Mouse (Mus musculus) hindbrain, embryonic 15.5 days (tissue): ENCODE data around the gene Camkmt. TPM values are rescaled to one million over a fixed set of nuclear protein-coding genes. Genes with fewer than 3 reads are reported as not detected.

Source experiments
- ATAC-seq: fragments of 200-750 bp; cut with Nextera tagmentation; 2 replicates; pipeline ENCODE4 v1.8.0; 2017; ENCODE audit warnings: low read depth, moderate number of reproducible peaks, moderate TSS enrichment; ENCODE audit not compliant: low FRiP score
- H3K27ac ChIP-seq: fragments of 300-500 bp; sonication (generic); replicated peaks from 2 replicates; pipeline ENCODE4 v1.5.1; 2015; ENCODE audit warnings: mild to moderate bottlenecking, inconsistent platforms
- H3K27me3 ChIP-seq: fragments of 300-500 bp; sonication (generic); 2 replicates; pipeline ENCODE4 v1.6.1; 2015; ENCODE audit warnings: control low read depth, inconsistent platforms
- H3K36me3 ChIP-seq: fragments of 300-500 bp; sonication (generic); 2 replicates; pipeline ENCODE4 v1.6.1; 2015; ENCODE audit warnings: control low read depth, inconsistent platforms
- H3K4me1 ChIP-seq: fragments of 300-500 bp; sonication (generic); replicated peaks from 2 replicates; pipeline ENCODE4 v1.6.1; 2015; ENCODE audit warnings: control low read depth, inconsistent platforms
- H3K4me2 ChIP-seq: fragments of 300-500 bp; sonication (generic); 2 replicates; pipeline ENCODE4 v1.6.1; 2015; ENCODE audit warnings: moderate library complexity, mild to moderate bottlenecking, inconsistent platforms
- H3K4me3 ChIP-seq: fragments of 300-500 bp; sonication (generic); 2 replicates; pipeline ENCODE4 v1.5.1; 2015; ENCODE audit warnings: mild to moderate bottlenecking, inconsistent platforms
- H3K9ac ChIP-seq: fragments of 300-500 bp; sonication (generic); 2 replicates; pipeline ENCODE4 v1.6.1; 2015; ENCODE audit warnings: inconsistent platforms
- H3K9me3 ChIP-seq: fragments of 300-500 bp; sonication (generic); 2 replicates; pipeline ENCODE4 v1.6.1; 2016; ENCODE audit warnings: control low read depth, inconsistent platforms
- WGBS: fragments of 180-500 bp; shearing (Covaris S2); methylation state at CpG from one replicate; pipeline ENCODE4 v1.1.7; 2015; 5-methylcytosine and 5-hydroxymethylcytosine counted together
- polyA plus RNA-seq: library from polyadenylated mRNA; unstranded; fragments of >200 nt; fragmentation: Nextera tagmentation; extraction: Ambion mirVana; gene quantifications from 2 replicates; pipeline ENCODE4 v1.2.1, GENCODE M21; 2015

The Camkmt gene
- polyA plus RNA-seq, 1 experiment from 2014 or later = 20.8 TPM

DNA sequence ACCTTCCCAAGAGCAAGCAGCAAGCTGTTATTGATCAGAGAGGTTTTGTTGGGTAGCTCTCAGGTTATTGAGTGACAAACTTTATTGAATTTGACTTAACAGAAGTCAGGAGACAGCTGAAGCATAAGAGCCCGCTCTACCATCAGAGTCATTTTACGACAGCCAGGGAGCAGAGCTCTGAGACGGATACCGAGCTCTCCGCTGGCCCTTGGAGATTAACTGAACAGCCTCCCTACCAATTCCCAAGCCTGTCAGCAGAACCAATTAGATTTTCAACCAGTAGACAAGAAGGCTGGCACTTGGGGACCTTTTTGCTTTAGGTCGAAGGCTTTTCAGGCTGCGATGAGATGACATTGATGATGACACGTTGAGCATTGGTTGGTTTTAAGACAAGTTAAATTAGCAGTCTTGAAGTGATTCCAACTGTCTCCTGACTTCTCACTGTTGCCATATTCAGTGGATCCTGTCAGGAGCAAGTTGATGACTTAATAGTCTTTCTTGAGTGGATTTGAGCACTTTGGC, 229.5 kb downstream of the Camkmt start:
- Histone ChIP-seq H3K9ac (no peak overlapping the region), H3K27ac (no peak overlapping the region), H3K27me3 (no peaks in the 10 kb centered on the region), H3K36me3 (no peaks in the 10 kb centered on the region), H3K4me1 (no peaks in the 10 kb centered on the region), H3K4me2 (no peak overlapping the region), H3K9me3 (no peaks in the 10 kb centered on the region), H3K4me3 (no peak overlapping the region)
- WGBS = 64% methylated on average over 8 of the region's 8 CpGs
- ATAC-seq = no peak

- no peaks in the 10 kb centered on the region for H3K9me3 ChIP-seq
- no peaks in the 10 kb centered on the region for H3K4me1 ChIP-seq
- no peak overlapping the region for H3K27ac ChIP-seq
- H3K27me3 ChIP-seq = no peaks in the 10 kb centered on the region
- no peak overlapping the region for H3K9ac ChIP-seq
- H3K4me3 ChIP-seq = no peak overlapping the region
- H3K36me3 ChIP-seq = no peaks in the 10 kb centered on the region
- no peak for ATAC-seq
- no peak overlapping the region for H3K4me2 ChIP-seq
- WGBS = 90% methylated on average over 10 of the region's 10 CpGs
Measured at GRCm38 (mm10) chr17:85328901-85329300, 238.5 kb downstream of the Camkmt start.

- no peak overlapping the region for H3K4me2 ChIP-seq
- no peaks in the 10 kb centered on the region for H3K4me1 ChIP-seq
- WGBS = 70% methylated on average over 10 of the region's 10 CpGs
- no peak for ATAC-seq
- H3K27ac ChIP-seq = no peak overlapping the region
- no peaks in the 10 kb centered on the region for H3K36me3 ChIP-seq
- H3K27me3 ChIP-seq = no peaks in the 10 kb centered on the region
- H3K9me3 ChIP-seq = no peaks in the 10 kb centered on the region
- no peak overlapping the region for H3K9ac ChIP-seq
- no peak overlapping the region for H3K4me3 ChIP-seq
Measured at GRCm38 (mm10) chr17:85335464-85335863, 245.1 kb downstream of the Camkmt start.

GRCm38 (mm10) chr17:85337666-85338065, 247.3 kb downstream of the Camkmt start:
- no peak for ATAC-seq
- Histone ChIP-seq H3K27ac (no peak overlapping the region), H3K9ac (no peak overlapping the region), H3K4me2 (no peak overlapping the region), H3K27me3 (no peaks in the 10 kb centered on the region), H3K4me3 (no peak overlapping the region), H3K9me3 (no peaks in the 10 kb centered on the region), H3K36me3 (no peaks in the 10 kb centered on the region), H3K4me1 (peaks cover 7% of the 10 kb centered on the region; the same call in 1 of the 2 replicates)
- WGBS = 86% methylated on average over 7 of the region's 7 CpGs

- no peaks in the 10 kb centered on the region for H3K36me3 ChIP-seq
- H3K27me3 ChIP-seq = no peaks in the 10 kb centered on the region
- H3K4me3 ChIP-seq = peak overlapping the region; percentile 16
- peaks cover 7% of the 10 kb centered on the region; the same call in 1 of the 2 replicates for H3K4me1 ChIP-seq
- H3K27ac ChIP-seq = no peak overlapping the region
- no peak overlapping the region for H3K9ac ChIP-seq
- peak overlapping the region; percentile 46 for H3K4me2 ChIP-seq
- no peak for ATAC-seq
- no peaks in the 10 kb centered on the region for H3K9me3 ChIP-seq
- WGBS = 27% methylated on average over 18 of the region's 18 CpGs
Measured at GRCm38 (mm10) chr17:85341134-85341700, 250.9 kb downstream of the Camkmt start.

GRCm38 (mm10) chr17:85342471-85342870, 252.1 kb downstream of the Camkmt start:
- Histone ChIP-seq H3K27ac (no peak overlapping the region), H3K4me3 (no peak overlapping the region)
- ATAC-seq = no peak

DNA sequence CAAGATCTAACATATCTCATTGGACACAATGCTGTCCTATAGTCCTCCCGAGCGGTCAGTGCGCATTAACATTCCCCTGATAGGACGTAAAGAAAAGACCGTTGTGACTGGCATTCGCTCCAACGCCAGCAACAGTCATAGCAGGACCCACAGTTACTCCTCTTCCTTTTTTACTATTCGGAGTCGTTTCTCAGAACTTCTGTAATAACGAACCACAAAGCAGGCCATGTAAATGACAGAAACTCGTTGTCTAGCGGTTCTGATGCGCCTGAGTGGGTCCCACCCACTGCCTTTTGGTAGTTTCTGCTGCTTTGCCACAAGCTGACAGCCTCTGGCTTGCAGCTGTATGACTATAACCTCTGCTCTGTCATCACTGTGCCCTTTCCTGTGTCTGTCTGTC, 253.1 kb downstream of the Camkmt start:
- Histone ChIP-seq H3K4me1 (peaks cover 7% of the 10 kb centered on the region; the same call in 1 of the 2 replicates), H3K4me3 (no peak overlapping the region), H3K36me3 (no peaks in the 10 kb centered on the region), H3K9ac (no peak overlapping the region), H3K4me2 (no peak overlapping the region), H3K27me3 (no peaks in the 10 kb centered on the region), H3K9me3 (no peaks in the 10 kb centered on the region), H3K27ac (no peak overlapping the region)
- 72% methylated on average over 13 of the region's 13 CpGs for WGBS
- ATAC-seq = no peak

More at GRCm38 (mm10) chr17:85342471-85342870, 252.1 kb downstream of the Camkmt start:
- Histone ChIP-seq H3K9ac (no peak overlapping the region), H3K4me1 (peaks cover 7% of the 10 kb centered on the region; the same call in 1 of the 2 replicates), H3K27me3 (no peaks in the 10 kb centered on the region), H3K9me3 (no peaks in the 10 kb centered on the region), H3K36me3 (no peaks in the 10 kb centered on the region), H3K4me2 (no peak overlapping the region)
- WGBS = 86% methylated on average over 5 of the region's 5 CpGs

DNA sequence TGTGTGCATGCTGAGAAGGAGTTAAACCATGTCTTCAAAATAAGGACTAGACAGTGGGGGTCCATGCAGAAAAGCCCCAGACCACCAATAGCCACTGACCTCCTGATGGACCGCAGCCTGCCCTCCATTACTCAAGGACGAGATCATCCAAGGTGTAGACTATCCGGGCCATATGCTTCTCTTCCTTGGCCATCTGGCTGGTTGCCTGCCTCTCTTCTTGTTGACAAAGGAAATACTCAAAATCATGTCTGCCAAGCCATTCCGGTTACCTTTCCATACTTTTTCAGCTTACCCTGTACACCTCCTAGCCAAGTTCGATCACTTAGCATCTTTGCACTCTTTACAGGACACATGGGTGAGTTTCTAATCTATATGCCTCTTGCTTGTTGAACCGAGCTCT, 256.3 kb downstream of the Camkmt start:
- Histone ChIP-seq H3K9me3 (no peaks in the 10 kb centered on the region), H3K4me2 (no peak overlapping the region), H3K9ac (no peak overlapping the region), H3K4me3 (no peak overlapping the region), H3K4me1 (no peaks in the 10 kb centered on the region), H3K27ac (no peak overlapping the region), H3K36me3 (no peaks in the 10 kb centered on the region), H3K27me3 (no peaks in the 10 kb centered on the region)
- ATAC-seq = no peak
- WGBS = 91% methylated on average over 6 of the region's 6 CpGs

DNA sequence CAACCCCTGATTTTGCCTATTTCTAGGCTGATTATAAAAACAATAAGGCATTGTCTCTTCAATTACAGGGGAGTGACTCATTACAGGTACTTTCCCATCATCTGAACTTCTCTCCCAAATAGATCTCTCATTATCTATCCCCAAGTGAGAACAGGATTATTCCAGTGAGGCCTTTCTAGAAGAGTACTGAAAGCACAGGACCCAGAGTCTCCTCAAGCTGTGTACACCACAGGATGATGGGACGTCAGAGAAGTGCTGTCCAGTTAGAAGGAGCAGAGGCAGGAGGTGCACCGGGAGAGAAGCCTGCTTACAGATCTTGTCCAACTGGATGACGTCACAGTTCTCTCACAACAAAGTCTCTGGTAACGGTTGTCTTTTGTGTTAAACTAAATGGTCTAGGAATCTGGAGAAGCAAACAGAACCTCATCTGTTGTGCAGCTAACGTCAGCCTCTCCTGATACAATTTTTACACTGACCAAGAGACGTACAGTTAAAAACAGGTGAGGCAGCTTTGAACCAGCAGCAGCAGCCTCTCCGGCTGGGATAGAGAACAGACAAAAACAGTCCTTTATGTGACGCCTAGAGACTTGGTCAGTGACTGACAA, 259.1 kb downstream of the Camkmt start:
- H3K4me3 ChIP-seq = no peak overlapping the region
- no peak overlapping the region for H3K27ac ChIP-seq
- H3K9ac ChIP-seq = no peak overlapping the region
- H3K4me1 ChIP-seq = no peaks in the 10 kb centered on the region; the same call in 1 of the 2 replicates
- H3K4me2 ChIP-seq = no peak overlapping the region
- H3K27me3 ChIP-seq = no peaks in the 10 kb centered on the region
- H3K36me3 ChIP-seq = no peaks in the 10 kb centered on the region
- 67% methylated on average over 8 of the region's 8 CpGs for WGBS
- no peaks in the 10 kb centered on the region for H3K9me3 ChIP-seq
- no peak for ATAC-seq

DNA sequence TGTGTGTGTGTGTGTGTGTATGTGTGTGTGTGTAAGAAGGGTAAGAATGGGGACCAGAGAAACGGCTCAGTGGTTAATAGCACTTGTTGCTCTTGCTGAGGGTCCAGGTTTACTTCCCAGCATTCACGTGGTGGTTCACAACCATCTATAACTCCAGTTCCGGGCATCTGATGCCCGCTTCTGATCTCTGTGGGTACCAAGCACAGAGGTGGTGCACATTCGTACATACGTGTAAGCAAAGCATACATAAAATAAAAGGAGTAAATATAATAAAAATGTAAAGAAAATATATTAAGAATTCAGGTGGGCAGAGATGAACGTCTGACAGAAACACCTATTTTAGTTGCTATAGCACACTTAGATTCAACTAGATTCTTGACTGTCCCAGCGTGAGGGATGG, 260.9 kb downstream of the Camkmt start:
- no peak overlapping the region for H3K9ac ChIP-seq
- H3K4me1 ChIP-seq = no peaks in the 10 kb centered on the region; the same call in 1 of the 2 replicates
- WGBS = 92% methylated on average over 8 of the region's 8 CpGs
- no peak for ATAC-seq
- no peak overlapping the region for H3K4me2 ChIP-seq
- no peaks in the 10 kb centered on the region for H3K27me3 ChIP-seq
- H3K9me3 ChIP-seq = no peaks in the 10 kb centered on the region
- no peak overlapping the region for H3K27ac ChIP-seq
- no peaks in the 10 kb centered on the region for H3K36me3 ChIP-seq
- H3K4me3 ChIP-seq = no peak overlapping the region

- Histone ChIP-seq H3K4me2 (no peak overlapping the region), H3K9ac (no peak overlapping the region), H3K27me3 (no peaks in the 10 kb centered on the region), H3K27ac (no peak overlapping the region), H3K9me3 (no peaks in the 10 kb centered on the region), H3K4me1 (no peaks in the 10 kb centered on the region; the same call in 1 of the 2 replicates), H3K36me3 (no peaks in the 10 kb centered on the region), H3K4me3 (no peak overlapping the region)
- ATAC-seq = no peak
- WGBS = 89% methylated on average over 7 of the region's 7 CpGs
Measured at GRCm38 (mm10) chr17:85352731-85353130, 262.4 kb downstream of the Camkmt start.

DNA sequence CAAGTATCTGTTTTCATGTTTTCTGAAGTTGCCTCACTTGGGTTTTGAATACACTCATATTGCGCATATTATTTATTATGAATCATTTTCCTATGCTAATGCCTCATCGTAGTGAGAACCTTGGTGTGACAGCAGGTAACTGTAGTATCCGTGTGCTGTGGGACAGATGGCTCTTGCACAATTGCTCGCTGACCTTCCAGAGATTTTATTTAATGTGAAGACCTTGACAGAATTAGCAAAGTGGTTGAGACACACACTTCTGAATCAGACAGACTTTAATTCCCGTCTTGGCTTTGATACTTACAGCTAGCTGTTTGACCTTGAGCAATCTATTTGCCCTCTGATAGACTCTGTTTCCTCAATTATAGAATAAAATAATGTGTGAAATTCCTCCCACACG, 262.8 kb downstream of the Camkmt start:
- no peak overlapping the region for H3K9ac ChIP-seq
- H3K27ac ChIP-seq = no peak overlapping the region
- no peaks in the 10 kb centered on the region; the same call in 1 of the 2 replicates for H3K4me1 ChIP-seq
- H3K27me3 ChIP-seq = no peaks in the 10 kb centered on the region
- H3K9me3 ChIP-seq = no peaks in the 10 kb centered on the region
- no peak overlapping the region for H3K4me3 ChIP-seq
- no peak overlapping the region for H3K4me2 ChIP-seq
- WGBS = 66% methylated on average over 6 of the region's 6 CpGs
- no peak for ATAC-seq
- no peaks in the 10 kb centered on the region for H3K36me3 ChIP-seq
